Mouse (Mus musculus) olfactory bulb, adult 2 months (tissue): ENCODE results near the gene Col4a2. TPM values are rescaled to one million over a fixed set of nuclear protein-coding genes. Genes with fewer than 3 reads are reported as not detected.

Source experiments
- H3K27ac ChIP-seq: fragments of 200-500 bp; 2 replicates; pipeline ENCODE4 v1.5.1; 2012; ENCODE audit warnings: low read depth, low read length; ENCODE audit not compliant: insufficient read depth
- H3K4me1 ChIP-seq: fragments of 200-500 bp; 2 replicates; pipeline ENCODE4 v1.6.1; 2012; ENCODE audit warnings: low read length; ENCODE audit not compliant: control insufficient read depth, insufficient read depth
- H3K4me3 ChIP-seq: fragments of 200-500 bp; 2 replicates; pipeline ENCODE4 v1.5.1; 2012; ENCODE audit warnings: mild to moderate bottlenecking, low read depth, low read length, moderate library complexity; ENCODE audit not compliant: insufficient read depth
- CTCF ChIP-seq: fragments of 200-500 bp; IDR thresholded peaks from 2 replicates; pipeline ENCODE4 v1.5.1; 2012; ENCODE audit warnings: low read depth, mild to moderate bottlenecking, low read length, moderate library complexity; ENCODE audit not compliant: insufficient read depth
- POLR2A ChIP-seq: fragments of 200-500 bp; IDR thresholded peaks from 2 replicates; pipeline ENCODE4 v1.6.1; 2012; ENCODE audit warnings: mild to moderate bottlenecking, low read depth, low read length, moderate library complexity; ENCODE audit not compliant: insufficient read depth
- WGBS: fragments of 180-500 bp; shearing (Covaris S2); methylation state at CpG from one replicate; pipeline ENCODE4 v1.1.7; 2018; 5-methylcytosine and 5-hydroxymethylcytosine counted together
- polyA plus RNA-seq: library from polyadenylated mRNA; stranded (reverse); fragments of >200 nt; gene quantifications from 2 replicates; pipeline ENCODE4 v1.2.4, GENCODE M21; 2012; ENCODE audit warnings: low replicate concordance; ENCODE audit not compliant: missing spikeins, insufficient read depth, insufficient read length

Gene Col4a2
- polyA plus RNA-seq, 1 experiment, result not detected

DNA sequence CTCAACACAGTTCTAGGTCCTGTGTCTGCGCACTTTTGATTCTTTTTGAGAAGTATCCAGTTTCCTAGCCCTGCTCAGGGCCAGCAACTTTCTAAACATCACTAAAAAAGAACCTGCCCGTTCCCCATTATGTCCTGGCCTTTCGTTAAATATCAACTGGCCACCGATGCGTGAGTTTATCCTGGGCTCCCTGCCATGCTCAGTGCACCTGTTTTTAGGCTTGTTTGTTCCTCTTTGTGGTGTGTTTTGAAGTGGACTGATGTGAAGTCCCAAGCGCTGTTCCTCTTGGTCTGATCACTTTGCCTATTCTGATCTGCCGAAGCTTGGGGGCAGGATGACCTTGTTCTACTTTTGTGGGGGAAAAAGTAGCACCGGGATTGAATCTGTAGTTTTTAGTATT lies 158.7 kb downstream of the Col4a2 start:
- peaks cover 2% of the 10 kb centered on the region; the same call in 1 of the 2 replicates for H3K4me1 ChIP-seq
- TF ChIP-seq POLR2A, result no peak
- no peak for TF ChIP-seq CTCF
- no peak overlapping the region for H3K4me3 ChIP-seq
- no peak overlapping the region for H3K27ac ChIP-seq
- 49% methylated on average over 8 of the region's 8 CpGs for WGBS

DNA sequence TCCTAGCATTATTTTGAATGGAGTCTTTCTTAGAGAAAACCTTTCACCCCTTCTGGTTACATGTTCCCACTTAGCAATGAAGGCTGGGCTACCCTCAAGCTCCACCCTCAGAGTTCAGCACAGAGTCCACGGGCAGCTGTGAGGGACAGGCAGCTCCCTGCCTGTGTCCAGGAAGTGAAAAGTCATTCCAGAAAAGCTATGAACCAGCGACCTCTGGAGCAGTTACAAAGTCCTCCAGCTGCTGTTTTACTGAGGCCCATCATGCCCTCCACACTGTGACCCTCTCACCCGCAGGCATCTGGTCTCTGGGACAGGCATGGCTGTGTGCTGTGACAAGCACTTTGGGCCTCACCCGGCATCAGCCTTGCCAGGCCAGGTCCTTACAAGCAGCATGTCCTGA lies 160.5 kb downstream of the Col4a2 start:
- H3K4me3 ChIP-seq, result no peak overlapping the region
- H3K27ac ChIP-seq, result peak overlapping the region; percentile 12; the same call in 1 of the 2 replicates
- peaks cover 13% of the 10 kb centered on the region for H3K4me1 ChIP-seq
- 67% methylated on average over 4 of the region's 4 CpGs for WGBS
- no peak for TF ChIP-seq CTCF
- TF ChIP-seq POLR2A, result no peak

DNA sequence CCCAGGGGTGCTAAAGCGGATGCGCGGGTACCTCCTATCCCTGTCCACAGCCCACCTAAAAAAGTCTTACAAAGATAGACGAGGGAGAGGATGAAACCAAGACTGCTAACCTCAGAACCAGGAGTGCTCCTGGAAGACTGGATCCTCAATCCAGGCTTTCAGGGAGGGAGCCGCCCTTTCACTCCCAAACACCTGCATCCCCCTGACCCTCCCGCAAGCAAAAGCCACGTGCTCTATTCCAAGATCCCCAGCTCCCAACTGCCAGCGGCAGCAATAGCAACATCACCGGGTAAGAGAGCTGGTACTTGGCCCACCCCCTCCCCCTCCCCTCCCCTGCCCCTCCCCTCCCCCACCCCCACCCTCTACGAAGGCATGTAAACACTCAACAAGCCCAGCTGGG lies 162.8 kb downstream of the Col4a2 start:
- no peak overlapping the region for H3K27ac ChIP-seq
- no peak overlapping the region for H3K4me3 ChIP-seq
- H3K4me1 ChIP-seq, result peaks cover 21% of the 10 kb centered on the region
- WGBS, result 40% methylated on average over 9 of the region's 10 CpGs
- TF ChIP-seq POLR2A, result no peak
- no peak for TF ChIP-seq CTCF

DNA sequence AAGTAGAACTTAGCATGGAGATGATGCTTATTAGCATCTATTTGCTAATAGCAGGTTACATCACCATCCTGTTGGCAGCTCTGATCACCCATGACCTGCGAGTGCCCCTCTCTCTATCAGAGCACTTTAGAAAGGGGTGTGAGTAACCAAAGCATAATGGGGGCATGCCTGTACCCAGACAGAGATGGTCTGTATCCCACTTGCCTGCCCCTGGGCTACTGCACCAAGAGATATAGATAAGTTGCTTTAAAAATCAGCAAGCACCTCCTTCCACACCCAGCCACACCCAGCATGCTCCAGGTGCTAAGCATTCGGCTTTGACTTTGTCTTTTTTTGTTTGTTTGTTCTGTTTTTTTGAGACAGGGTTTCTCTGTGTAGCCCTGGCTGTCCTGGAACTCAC lies 163.3 kb downstream of the Col4a2 start:
- peaks cover 21% of the 10 kb centered on the region for H3K4me1 ChIP-seq

DNA sequence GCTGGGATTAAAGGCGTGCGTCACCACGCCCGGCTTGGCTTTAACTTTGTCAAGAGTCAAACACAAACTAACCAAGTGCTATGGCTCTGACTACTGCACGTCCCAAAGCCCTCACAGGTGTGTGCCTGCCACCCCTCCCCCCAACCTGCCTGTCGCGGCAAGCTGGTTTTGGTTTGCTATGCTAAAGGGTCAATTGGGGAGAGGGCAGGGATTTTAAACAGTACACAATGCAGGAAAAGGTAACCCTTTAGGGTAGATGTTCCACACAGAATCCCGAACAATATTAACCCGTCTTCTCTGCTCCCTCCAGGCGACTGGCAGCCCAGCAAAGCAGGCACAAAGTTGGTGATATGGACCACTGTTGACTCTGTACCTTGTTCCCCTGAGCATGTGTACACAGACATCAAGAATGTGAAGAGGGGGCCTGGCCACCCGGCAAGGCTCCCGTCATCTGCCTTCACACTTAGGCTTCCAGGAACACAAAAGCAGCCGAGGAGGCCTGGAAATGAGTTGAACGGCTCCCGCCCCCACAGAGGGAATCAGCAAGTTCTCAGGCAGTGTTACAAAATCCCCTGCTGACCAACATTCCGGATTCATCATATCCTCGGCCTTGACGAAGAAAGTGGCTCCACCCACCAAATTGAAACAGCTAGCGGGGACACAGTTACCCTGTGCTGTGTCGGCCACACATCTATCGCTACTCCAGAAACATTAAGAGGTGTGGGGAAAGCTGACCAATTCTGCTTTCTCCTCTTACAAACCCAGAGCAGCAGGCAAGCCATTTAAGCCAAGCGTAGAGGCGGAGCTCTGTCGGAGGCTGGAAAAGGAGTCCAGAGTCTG lies 164.0 kb downstream of the Col4a2 start:
- no peak for TF ChIP-seq CTCF
- 32% methylated on average over 24 of the region's 24 CpGs for WGBS
- Histone ChIP-seq H3K27ac (no peak overlapping the region), H3K4me1 (peaks cover 21% of the 10 kb centered on the region), H3K4me3 (peak overlapping the region; percentile 16)

More for the DNA sequence above, 163.3 kb downstream of the Col4a2 start:
- TF ChIP-seq POLR2A, result no peak
- no peak for TF ChIP-seq CTCF
- Histone ChIP-seq H3K27ac (no peak overlapping the region), H3K4me3 (no peak overlapping the region)
- 66% methylated on average over 2 of the region's 2 CpGs for WGBS

DNA sequence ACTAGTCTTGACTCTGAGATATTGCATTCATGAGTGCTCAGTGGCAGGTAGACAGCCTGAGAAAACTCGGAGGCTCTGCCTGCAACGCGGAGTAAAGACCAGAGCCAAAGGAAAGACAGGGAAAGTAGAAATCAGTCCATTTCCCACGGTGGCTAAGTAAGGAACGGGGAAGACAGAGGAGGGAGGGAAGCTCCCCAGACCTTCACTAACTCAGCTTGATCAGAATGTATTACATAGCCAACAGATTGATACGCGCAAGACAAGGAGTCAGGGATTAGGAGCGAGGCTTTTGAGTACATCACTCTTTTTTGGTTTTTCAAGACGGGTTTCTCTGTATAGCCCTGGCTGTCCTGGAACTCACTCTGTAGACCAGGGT lies 164.6 kb downstream of the Col4a2 start:
- H3K27ac ChIP-seq, result no peak overlapping the region
- H3K4me3 ChIP-seq, result peak overlapping the region; percentile 16
- peaks cover 21% of the 10 kb centered on the region for H3K4me1 ChIP-seq
- 20% methylated on average over 9 of the region's 9 CpGs for WGBS
- TF ChIP-seq CTCF (no peak), POLR2A (no peak)

DNA sequence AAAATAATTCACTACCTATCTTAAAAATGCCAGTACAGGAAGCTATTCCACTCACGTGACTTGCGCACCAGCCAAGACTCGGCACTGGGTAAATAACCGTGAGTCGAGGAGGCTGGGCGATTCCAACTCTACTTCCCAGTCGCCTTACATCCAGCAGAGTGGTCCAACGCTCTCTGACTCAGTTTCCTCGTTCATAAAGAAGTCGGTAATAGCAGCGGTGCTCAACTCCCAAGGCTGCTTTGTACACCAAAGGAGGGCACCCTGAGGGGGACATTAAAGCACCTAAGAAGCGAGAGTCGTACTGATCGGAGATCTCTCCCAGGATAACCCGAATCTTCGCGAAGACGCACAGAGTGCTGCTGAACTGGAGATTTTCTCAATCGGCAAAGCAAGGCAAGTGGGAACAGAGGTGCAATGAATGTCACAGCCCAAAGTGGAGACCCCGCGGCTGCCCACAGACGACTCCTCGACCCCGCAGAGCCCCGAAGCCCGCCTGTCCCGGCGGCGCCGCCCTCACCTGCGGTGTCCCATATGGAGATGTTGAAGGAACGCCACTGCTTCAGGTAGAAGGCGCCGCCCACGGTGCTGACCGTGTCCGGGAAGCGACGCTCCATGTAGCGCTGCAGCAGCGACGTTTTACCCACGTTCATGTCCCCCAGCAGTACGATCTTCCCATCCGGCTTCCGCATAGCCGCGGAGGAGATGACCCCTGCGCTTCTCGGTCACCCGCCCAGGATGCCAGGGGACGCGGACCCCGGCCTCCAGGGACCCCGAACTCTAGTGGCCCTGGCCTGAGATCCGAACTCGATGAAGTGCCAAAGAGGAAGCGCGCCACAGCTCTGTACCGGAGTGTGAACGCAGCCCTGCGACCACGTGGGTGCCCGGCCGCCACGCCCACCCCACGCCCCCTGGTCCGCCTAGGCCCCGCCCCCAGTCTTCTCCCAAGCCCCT lies 165.5 kb downstream of the Col4a2 start, which contains the start of gene Rab20:
Gene Rab20, minus strand, starts transcription at position 900 of the 951 bp plus-strand sequence.
- TF ChIP-seq CTCF (no peak), POLR2A (no peak)
- Histone ChIP-seq H3K4me1 (peaks cover 21% of the 10 kb centered on the region), H3K27ac (no peak within 1 kb of the TSS), H3K4me3 (peak within 1 kb of the TSS; percentile 43)
- WGBS, result under 1% methylated on average over 69 of the region's 69 CpGs

DNA sequence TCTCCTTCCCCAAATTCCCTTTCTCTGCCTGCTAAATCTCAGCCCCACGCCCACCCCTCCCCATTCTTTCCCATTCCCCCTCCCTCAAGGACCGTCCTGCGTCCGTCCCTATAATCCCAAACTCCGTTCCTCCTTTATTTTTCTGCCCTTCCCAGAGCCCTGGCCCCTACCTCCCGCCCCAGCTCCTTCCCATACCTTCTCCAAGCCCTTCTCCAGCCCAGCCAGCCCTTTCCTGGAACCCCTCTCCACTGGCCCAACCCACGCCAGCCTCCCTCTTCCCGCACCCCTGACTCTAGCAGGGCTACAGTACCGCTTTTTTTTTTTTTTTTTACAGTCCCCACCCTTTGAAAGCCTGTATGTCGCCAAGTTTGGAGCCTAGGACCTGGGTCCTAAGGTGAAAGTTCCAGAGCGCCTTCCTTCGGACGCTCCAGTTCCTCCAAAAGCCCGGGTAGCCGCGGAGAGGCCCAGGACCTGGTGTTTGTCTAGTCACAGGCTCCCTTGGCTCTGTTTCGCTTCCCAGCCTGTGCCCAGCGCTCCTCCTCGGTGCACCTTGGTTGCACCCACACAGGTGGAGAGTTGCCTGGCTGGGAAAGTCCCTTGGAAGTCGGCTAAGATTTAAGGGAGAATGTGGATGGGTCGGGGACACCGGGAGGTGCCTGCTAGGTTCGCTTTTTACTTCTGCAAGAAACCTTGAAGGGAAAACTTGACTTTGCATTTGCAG lies 166.4 kb downstream of the Col4a2 start:
- H3K4me3 ChIP-seq, result no peak overlapping the region
- no peak for TF ChIP-seq CTCF
- no peak for TF ChIP-seq POLR2A
- H3K4me1 ChIP-seq, result peaks cover 21% of the 10 kb centered on the region
- 19% methylated on average over 23 of the region's 23 CpGs for WGBS
- H3K27ac ChIP-seq, result no peak overlapping the region

DNA sequence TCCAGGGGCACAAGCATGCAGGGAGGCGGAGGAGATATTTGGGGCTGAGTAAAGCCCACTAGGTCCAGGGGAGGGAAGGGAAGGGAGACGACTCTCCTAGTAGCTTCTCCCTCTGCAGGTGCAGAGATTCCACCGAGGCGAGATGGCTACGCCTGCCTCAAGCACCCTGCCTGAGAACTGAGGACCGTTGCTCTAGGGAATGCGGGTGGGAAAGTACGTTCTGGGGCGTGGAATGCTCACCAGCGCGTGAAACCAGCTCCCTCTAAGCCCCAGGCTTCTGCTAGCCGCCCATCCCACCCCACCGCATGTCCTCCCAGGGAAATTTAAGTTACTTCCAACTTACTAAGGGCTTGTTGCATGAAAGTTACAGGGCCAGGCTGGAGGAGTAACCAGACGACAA lies 167.0 kb downstream of the Col4a2 start:
- Histone ChIP-seq H3K4me1 (peaks cover 21% of the 10 kb centered on the region), H3K4me3 (no peak overlapping the region), H3K27ac (no peak overlapping the region)
- WGBS, result 46% methylated on average over 14 of the region's 14 CpGs
- TF ChIP-seq POLR2A (no peak), CTCF (no peak)
